Mouse (Mus musculus): ENCODE measurements around the gene Sox5. TPM values are rescaled to one million over a fixed set of nuclear protein-coding genes. Genes with fewer than 3 reads are reported as not detected.

Gene Sox5
- total and polyA plus RNA-seq, 2 experiments from 2014 or later, result 26.2 to 32.9 TPM

GRCm38 (mm10) chr6:144472089-144472900 is 309.5 kb downstream of the Sox5 start:
- H3K9ac ChIP-seq (replicated peaks; ENCODE audit: low read length), result no peak overlapping the region
- H3K27me3 ChIP-seq (ENCODE audit: insufficient read depth, low read length), result no peaks in the 10 kb centered on the region
- no peak overlapping the region for H3K4me3 ChIP-seq (ENCODE audit: low read length)
- no peak for DNase-seq (ENCODE audit: low spot score)
- WGBS, result 65% methylated on average over 14 of the region's 14 CpGs
- no peaks in the 10 kb centered on the region for H3K9me3 ChIP-seq (ENCODE audit: low read length)
- no peak for TF ChIP-seq CTCF (IDR thresholded peaks at IDR 0.05; ENCODE audit: low read depth)
- H3K4me1 ChIP-seq (ENCODE audit: insufficient read depth, low read length), result no peaks in the 10 kb centered on the region
- 0 out of 2 replicates have a peak, but pooled peaks have one; percentile 32 for ATAC-seq
- no peaks in the 10 kb centered on the region for H3K36me3 ChIP-seq (ENCODE audit: insufficient read depth, low read length)
- H3K27ac ChIP-seq, result no peak overlapping the region
- no peak overlapping the region for H3K4me2 ChIP-seq (ENCODE audit: low read depth, low read length)

- ATAC-seq, result no peak
- H3K4me2 ChIP-seq (ENCODE audit: low read depth, low read length), result no peak overlapping the region
- WGBS, result 68% methylated on average over 15 of the region's 15 CpGs
- no peaks in the 10 kb centered on the region for H3K4me1 ChIP-seq (ENCODE audit: insufficient read depth, low read length)
- no peak overlapping the region for H3K27ac ChIP-seq
- no peak for TF ChIP-seq CTCF (IDR thresholded peaks at IDR 0.05; ENCODE audit: low read depth)
- H3K36me3 ChIP-seq (ENCODE audit: insufficient read depth, low read length), result no peaks in the 10 kb centered on the region
- H3K4me3 ChIP-seq (ENCODE audit: low read length), result no peak overlapping the region
- no peak for DNase-seq (ENCODE audit: low spot score)
- no peaks in the 10 kb centered on the region for H3K27me3 ChIP-seq (ENCODE audit: insufficient read depth, low read length)
- no peaks in the 10 kb centered on the region for H3K9me3 ChIP-seq (ENCODE audit: low read length)
- H3K9ac ChIP-seq (replicated peaks; ENCODE audit: low read length), result no peak overlapping the region
Observed at GRCm38 (mm10) chr6:144466711-144467110, 315.1 kb downstream of the Sox5 start.

GRCm38 (mm10) chr6:144463691-144464090 is 318.1 kb downstream of the Sox5 start:
- WGBS, result 91% methylated on average over 6 of the region's 6 CpGs
- H3K9ac ChIP-seq (replicated peaks; ENCODE audit: low read length), result no peak overlapping the region
- DNase-seq (ENCODE audit: low spot score) (no peak), ATAC-seq (no peak)
- no peaks in the 10 kb centered on the region for H3K27me3 ChIP-seq (ENCODE audit: insufficient read depth, low read length)
- H3K4me3 ChIP-seq (ENCODE audit: low read length), result no peak overlapping the region
- TF ChIP-seq CTCF (IDR thresholded peaks at IDR 0.05; ENCODE audit: low read depth), result no peak
- H3K27ac ChIP-seq, result no peak overlapping the region
- H3K9me3 ChIP-seq (ENCODE audit: low read length), result no peaks in the 10 kb centered on the region
- H3K4me2 ChIP-seq (ENCODE audit: low read depth, low read length), result no peak overlapping the region
- H3K4me1 ChIP-seq (ENCODE audit: insufficient read depth, low read length), result no peaks in the 10 kb centered on the region
- H3K36me3 ChIP-seq (ENCODE audit: insufficient read depth, low read length), result no peaks in the 10 kb centered on the region

GRCm38 (mm10) chr6:144463274-144463673 is 318.5 kb downstream of the Sox5 start:
- H3K9ac ChIP-seq (replicated peaks; ENCODE audit: low read length), result no peak overlapping the region
- no peaks in the 10 kb centered on the region for H3K27me3 ChIP-seq (ENCODE audit: insufficient read depth, low read length)
- no peaks in the 10 kb centered on the region for H3K36me3 ChIP-seq (ENCODE audit: insufficient read depth, low read length)
- no peaks in the 10 kb centered on the region for H3K9me3 ChIP-seq (ENCODE audit: low read length)
- 95% methylated on average over 5 of the region's 5 CpGs for WGBS
- H3K4me3 ChIP-seq (ENCODE audit: low read length), result no peak overlapping the region
- TF ChIP-seq CTCF (IDR thresholded peaks at IDR 0.05; ENCODE audit: low read depth), result no peak
- H3K27ac ChIP-seq, result no peak overlapping the region
- H3K4me1 ChIP-seq (ENCODE audit: insufficient read depth, low read length), result no peaks in the 10 kb centered on the region
- H3K4me2 ChIP-seq (ENCODE audit: low read depth, low read length), result no peak overlapping the region
- DNase-seq (ENCODE audit: low spot score), result no peak
- no peak for ATAC-seq

GRCm38 (mm10) chr6:144459486-144459885 is 322.3 kb downstream of the Sox5 start:
- Histone ChIP-seq H3K9ac (replicated peaks; ENCODE audit: low read length) (no peak overlapping the region), H3K27me3 (ENCODE audit: insufficient read depth, low read length) (0 out of 2 replicates have a peak, but pooled peaks cover 1% of the 10 kb centered on the region), H3K9me3 (ENCODE audit: low read length) (no peaks in the 10 kb centered on the region), H3K4me2 (ENCODE audit: low read depth, low read length) (no peak overlapping the region), H3K4me1 (ENCODE audit: insufficient read depth, low read length) (peaks cover 2% of the 10 kb centered on the region; the same call in 1 of the 2 replicates), H3K27ac (no peak overlapping the region), H3K4me3 (ENCODE audit: low read length) (no peak overlapping the region), H3K36me3 (ENCODE audit: insufficient read depth, low read length) (no peaks in the 10 kb centered on the region)
- 74% methylated on average over 8 of the region's 8 CpGs for WGBS
- no peak for ATAC-seq
- TF ChIP-seq CTCF (IDR thresholded peaks at IDR 0.05; ENCODE audit: low read depth), result no peak
- no peak for DNase-seq (ENCODE audit: low spot score)

- no peak for DNase-seq (ENCODE audit: low spot score)
- no peak for TF ChIP-seq CTCF (IDR thresholded peaks at IDR 0.05; ENCODE audit: low read depth)
- no peak for ATAC-seq
Observed at GRCm38 (mm10) chr6:144457500-144457899, 324.3 kb downstream of the Sox5 start.

More at GRCm38 (mm10) chr6:144457500-144457899, 324.3 kb downstream of the Sox5 start:
- 91% methylated on average over 9 of the region's 9 CpGs for WGBS
- Histone ChIP-seq H3K9me3 (ENCODE audit: low read length) (no peaks in the 10 kb centered on the region), H3K9ac (replicated peaks; ENCODE audit: low read length) (no peak overlapping the region), H3K4me3 (ENCODE audit: low read length) (no peak overlapping the region), H3K36me3 (ENCODE audit: insufficient read depth, low read length) (no peaks in the 10 kb centered on the region), H3K4me1 (ENCODE audit: insufficient read depth, low read length) (peaks cover 4% of the 10 kb centered on the region; the same call in 1 of the 2 replicates), H3K27ac (no peak overlapping the region), H3K27me3 (ENCODE audit: insufficient read depth, low read length) (0 out of 2 replicates have a peak, but pooled peaks cover 3% of the 10 kb centered on the region), H3K4me2 (ENCODE audit: low read depth, low read length) (no peak overlapping the region)
